Mouse (Mus musculus) heart, adult 8-10 months (tissue): ENCODE data around the gene Paxip1. TPM values are rescaled to one million over a fixed set of nuclear protein-coding genes. Genes with fewer than 3 reads are reported as not detected.
A peak's percentile ranks its signal among the peaks of the same experiment; 100 is the strongest.

Source experiments
- DNase-seq: peaks from one replicate; pipeline ENCODE4 v3.0.0; 2022; ENCODE audit warnings: low spot score
- total RNA-seq, 4 experiments: library from RNA; stranded (reverse); gene quantifications; 2 replicates each; pipeline ENCODE4 v1.2.4; 2022

The Paxip1 gene
- total RNA-seq, 4 experiments from 2014 or later: 14.7 to 19.6 (median 17.5) TPM

DNA sequence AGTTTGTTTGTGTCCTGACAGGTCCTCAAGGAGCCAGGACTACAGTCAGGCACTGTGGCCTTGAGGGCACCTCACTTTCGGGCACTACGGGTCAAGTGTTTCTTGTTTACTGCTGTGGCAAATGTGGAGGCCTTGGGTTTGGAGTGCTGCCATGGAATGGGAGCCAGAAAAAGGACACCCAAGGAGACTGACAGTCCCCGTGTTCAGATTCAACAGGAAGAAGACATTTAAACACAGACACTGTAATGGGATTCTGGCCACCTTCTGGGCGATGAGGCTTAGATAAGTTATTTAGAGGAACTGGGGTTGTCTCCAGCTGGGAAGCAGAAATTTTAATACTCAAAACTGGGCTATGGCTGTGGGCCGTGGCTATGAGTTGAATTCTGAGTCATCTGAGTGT, 60.8 kb downstream of the Paxip1 start:
- no peak for DNase-seq

DNA sequence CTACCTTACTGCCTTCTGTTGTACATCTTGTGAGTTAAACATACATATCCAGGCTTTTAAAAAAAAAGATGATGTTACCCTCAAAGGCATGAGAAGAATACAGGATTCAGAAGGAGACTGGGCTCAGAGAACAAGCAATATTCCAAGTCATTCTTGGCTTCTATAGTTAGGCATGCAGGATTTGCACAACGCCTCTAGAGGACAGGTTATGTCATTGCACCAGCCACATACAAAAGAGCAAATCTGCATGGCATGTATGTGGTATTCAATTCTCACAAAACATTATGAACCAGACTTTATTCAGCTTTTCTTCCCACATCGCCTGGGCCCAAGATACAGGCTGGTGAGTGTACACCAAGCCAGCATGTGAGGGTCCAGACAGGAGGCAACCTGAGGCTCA, 67.0 kb downstream of the Paxip1 start:
- no peak for DNase-seq

GRCm38 (mm10) chr5:27719311-27719710, 72.2 kb downstream of the Paxip1 start:
- no peak for DNase-seq

- DNase-seq: no peak
Observed at GRCm38 (mm10) chr5:27717301-27717700, 74.2 kb downstream of the Paxip1 start.

DNA sequence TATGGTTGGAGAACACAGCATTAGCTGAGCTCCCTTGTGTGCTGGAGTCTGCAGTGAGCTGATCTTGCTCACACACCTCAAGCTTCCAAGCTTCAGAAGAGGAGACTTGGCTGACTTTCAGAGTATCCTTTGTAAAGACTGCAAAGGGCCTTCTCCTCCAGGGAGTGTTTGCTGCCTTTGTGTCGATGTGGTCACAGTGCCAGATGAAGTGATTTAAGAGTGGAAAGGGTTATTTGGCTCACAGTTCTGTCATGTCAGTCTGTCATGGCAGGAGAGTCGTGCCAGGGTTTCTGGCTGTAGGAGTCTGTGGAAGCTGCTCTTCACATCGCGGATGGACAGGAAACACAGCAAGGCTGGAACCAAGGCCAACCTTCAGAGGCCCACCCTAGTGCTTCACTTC, 75.5 kb downstream of the Paxip1 start:
- DNase-seq: no peak

DNA sequence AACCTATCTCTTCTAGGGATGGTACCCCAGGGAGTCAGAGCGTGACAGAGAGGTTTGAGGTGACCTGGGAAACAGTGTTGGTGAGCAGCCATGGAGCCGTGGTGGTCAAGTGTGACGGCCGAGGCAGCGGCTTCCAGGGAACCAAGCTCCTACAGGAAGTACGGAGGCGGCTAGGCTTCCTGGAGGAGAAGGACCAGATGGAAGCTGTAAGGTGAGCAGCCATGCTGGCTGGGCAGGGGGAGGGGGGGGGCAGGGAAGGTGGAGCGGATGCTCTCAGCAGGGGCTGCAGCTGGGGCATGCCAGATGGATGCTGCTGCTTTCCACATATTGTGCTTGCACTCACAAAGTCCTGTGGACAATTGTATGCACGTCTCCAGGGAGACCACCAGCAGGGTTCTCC, 77.1 kb downstream of the Paxip1 start:
- DNase-seq: no peak

DNA sequence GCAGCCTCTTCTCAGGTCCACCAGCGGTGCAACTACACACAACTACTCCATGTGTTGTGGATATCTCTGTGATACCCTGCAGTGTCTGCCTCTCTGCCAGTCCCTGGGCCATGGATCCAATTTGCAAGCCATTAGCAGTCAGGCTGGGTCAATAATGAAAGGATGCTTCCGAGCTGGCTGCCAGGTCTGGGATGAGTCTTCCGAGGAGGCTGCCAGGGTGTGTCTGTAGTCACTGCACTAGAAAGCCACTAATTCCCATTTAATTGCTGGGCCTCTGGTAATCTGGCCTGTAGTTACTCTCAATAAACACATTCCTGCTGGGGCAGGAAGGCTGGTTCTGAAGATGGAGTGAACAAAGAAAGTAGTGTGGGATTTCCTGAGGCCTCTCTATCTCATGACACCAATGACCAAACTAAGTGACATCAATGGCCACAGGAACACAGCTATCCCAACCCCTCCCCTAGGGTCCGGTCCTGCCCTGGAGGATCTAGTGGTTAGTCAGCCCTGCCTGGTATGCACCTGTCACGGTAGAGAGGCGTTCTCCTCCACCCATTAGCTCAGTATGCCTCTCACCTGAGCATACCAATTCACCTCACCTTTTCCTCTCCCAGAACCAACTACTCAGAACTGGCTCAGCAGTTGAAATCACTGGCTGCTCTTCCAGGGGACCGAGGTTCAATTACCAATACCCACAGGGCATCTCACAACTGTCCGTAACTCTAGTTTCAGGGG, 79.9 kb downstream of the Paxip1 start:
- no peak for DNase-seq

DNA sequence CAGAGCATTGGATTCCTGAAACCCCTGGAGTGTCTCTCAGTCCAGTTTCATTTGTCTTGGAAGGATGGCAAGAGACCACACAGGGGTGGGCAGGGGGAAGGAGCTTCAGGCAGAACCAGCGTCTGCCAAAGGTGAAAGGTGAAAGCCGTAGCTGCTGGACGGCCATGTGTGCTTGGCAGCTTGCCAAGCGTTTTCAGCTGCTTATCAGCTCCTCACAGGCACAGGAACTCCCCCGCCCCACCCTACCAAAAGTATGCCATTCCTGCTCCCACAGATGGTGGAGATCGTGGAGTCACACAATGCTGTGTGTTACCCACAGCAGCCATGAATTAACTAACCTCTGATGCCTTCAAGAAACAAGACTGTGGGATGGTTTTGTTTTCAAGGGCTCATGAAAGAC, 83.3 kb downstream of the Paxip1 start:
- peak; percentile 32 for DNase-seq

DNA sequence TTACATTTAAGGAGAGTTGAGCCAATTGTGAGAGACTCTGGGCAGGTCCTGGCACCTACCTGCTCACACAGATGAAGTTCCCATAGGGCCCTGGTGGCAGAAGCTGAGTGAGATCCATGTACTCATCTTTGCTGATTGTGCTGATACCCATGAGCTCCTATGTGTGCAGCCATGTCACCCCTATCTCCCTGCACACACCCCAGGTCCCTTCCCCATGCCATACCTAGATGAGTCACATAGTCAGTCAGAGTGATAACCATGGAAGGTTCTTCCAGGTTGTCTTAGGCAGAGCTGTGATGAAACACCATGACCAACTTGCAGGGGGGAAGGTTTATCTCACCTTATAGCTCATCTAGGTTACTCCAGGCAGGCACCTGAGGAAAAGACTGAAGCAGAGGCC, 84.2 kb downstream of the Paxip1 start:
- no peak for DNase-seq

DNA sequence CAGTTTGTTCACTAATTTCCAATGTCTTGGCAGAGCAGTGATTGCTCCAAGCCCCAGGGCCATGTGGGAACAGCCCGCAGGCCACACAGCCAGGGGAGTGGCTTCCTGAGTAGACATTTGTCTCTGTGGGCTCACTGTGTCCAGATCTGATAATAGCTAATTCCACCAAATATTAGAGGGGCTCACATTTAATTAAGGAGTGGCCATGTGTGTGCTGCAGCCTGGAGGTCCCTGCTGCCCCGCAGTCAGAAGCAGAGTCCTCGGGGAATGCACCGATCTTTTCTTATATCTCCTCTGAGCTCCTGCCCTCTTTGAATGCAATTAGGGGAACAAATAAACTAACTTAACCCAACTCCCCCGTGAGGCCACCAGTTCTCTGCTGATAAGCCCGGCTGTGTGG, 84.9 kb downstream of the Paxip1 start:
- peak; percentile 8 for DNase-seq

DNA sequence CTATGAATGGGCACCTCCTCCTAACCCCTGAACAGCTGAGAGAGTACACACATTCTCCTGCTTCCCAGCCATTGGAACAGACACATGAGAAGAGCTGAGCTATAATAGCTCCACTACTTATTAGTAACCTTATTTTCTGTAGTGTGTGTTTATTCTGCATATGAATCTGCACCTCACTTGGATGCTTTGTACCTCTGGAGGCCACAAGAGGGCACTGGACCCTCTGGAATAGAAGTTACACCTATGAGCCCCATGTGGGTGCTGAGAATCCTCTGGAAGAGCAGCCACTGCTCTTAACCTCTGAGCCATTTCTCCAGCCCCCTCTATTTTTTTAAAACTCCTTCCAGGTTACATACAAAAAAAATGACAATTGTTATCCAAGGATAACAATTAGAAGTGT, 86.5 kb downstream of the Paxip1 start:
- DNase-seq: no peak

DNA sequence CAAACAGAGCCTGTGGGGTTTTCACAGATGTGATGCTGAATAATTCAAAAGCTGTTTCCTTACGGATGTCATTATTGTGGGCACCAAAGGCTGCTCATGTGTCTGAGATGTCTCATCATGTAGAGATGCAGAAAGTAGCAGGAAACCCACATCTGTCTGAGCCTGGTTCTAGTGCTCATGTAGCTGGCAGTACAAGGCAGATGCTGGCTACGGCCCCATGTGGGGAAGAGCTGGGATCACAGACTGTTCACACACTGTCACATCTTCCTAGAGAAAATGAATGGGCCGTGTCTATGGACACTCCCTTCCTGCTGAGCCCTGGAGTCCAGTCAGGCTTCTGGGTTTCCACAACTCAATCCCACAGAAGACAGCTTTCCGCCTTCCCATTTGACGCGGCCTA, 89.0 kb downstream of the Paxip1 start:
- DNase-seq: no peak

Other genes with a start within 250 kb of the Paxip1 start
- not detected for gene Htr5a, start 50.5 kb upstream of the Paxip1 start, total RNA-seq